23 mouse cellular contexts compared by ENCODE assay signal in the genomic region with DNA sequence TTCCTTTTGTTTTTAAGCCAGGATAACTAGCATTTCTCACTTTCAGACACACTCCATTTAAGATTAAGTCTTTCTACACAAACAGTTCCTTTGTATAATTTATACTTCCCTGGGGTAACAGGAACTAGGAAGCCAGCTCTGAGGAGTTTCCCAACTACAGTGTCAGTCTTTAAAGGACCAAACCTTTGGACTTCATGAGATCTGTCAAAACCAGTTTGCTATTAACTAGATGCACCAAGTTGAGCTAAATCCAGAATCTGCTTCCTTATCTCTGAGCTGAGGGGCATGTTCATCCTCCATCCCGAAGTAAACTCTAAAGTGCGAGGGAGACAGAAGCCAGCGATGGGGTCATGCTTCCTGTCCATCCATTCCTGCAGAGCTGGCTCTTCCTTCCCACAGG. TPM values are rescaled to one million over a fixed set of nuclear protein-coding genes. Genes with fewer than 3 reads are reported as not detected.
DNase-seq lines count a peak whose midpoint lies in the region; ATAC-seq and TF ChIP-seq lines count a peak whose summit lies in the region.
"Had no signal": no experiment of that assay in that cellular context is flagged by ENCODE, and none has a peak within 500 bp of the region (broad histone marks: within the 10 kb centered on the region; RNA-seq: fewer than 3 reads in every experiment).

No protein-coding gene starts in this region.

- H3K27me3 ChIP-seq in intestine, embryonic 15.5 days (replicated peaks) = no peaks in the 10 kb centered on the region
- H3K27me3 ChIP-seq in intestine, postnatal 0 days (replicated peaks; ENCODE audit: control insufficient read depth, insufficient read depth, low read length) = no peaks in the 10 kb centered on the region
- H3K27me3 ChIP-seq in liver, embryonic 15.5 days = no peaks in the 10 kb centered on the region
- H3K27me3 ChIP-seq: heart, embryonic 13.5 days had no signal

- no peak overlapping the region for H3K9ac ChIP-seq in intestine, embryonic 15.5 days
- no peak overlapping the region for H3K9ac ChIP-seq in intestine, postnatal 0 days (ENCODE audit: low read depth, low read length)
- H3K9ac ChIP-seq in liver, embryonic 15.5 days = no peak overlapping the region
- H3K9ac ChIP-seq: forebrain, embryonic 13.5 days; heart, embryonic 13.5 days had no signal

- H3K36me3 ChIP-seq in intestine, embryonic 15.5 days = 0 out of 2 replicates have a peak, but pooled peaks cover 4% of the 10 kb centered on the region
- peaks cover 9% of the 10 kb centered on the region for H3K36me3 ChIP-seq in intestine, postnatal 0 days (ENCODE audit: control insufficient read depth, insufficient read depth)
- H3K36me3 ChIP-seq in liver, embryonic 15.5 days (replicated peaks) = no peaks in the 10 kb centered on the region

- 0 out of 2 replicates have a peak, but pooled peaks cover 2% of the 10 kb centered on the region for H3K4me1 ChIP-seq in intestine, embryonic 15.5 days (replicated peaks)
- H3K4me1 ChIP-seq in intestine, postnatal 0 days (replicated peaks; ENCODE audit: control insufficient read depth, insufficient read depth, low read length) = no peaks in the 10 kb centered on the region
- no peaks in the 10 kb centered on the region for H3K4me1 ChIP-seq in liver, embryonic 15.5 days (replicated peaks)

- peak; percentile 59 for DNase-seq in kidney, adult 9 months
- no peak for DNase-seq in kidney, adult 18-20 months
- no peak for DNase-seq in liver
- DNase-seq in cerebellum, postnatal 10 days = no peak
- DNase-seq: adrenal gland, adult 8-10 months; adrenal gland, postnatal 25 days; cerebellum, adult 11-12 months; cerebellum, adult 8-10 months; cerebellum, postnatal 14 days; gastrocnemius, postnatal 10 days; gastrocnemius, postnatal 36 days; heart, adult 2 months; heart, postnatal 14 days; heart, postnatal 4 days had no signal

- no peak overlapping the region for H3K27ac ChIP-seq in intestine, embryonic 15.5 days
- no peak overlapping the region for H3K27ac ChIP-seq in intestine, postnatal 0 days (ENCODE audit: low read depth, low read length)
- no peak overlapping the region for H3K27ac ChIP-seq in liver, embryonic 15.5 days (replicated peaks)
- H3K27ac ChIP-seq: forebrain, embryonic 10.5 days; forebrain, embryonic 13.5 days; heart, adult 2 months; heart, embryonic 10.5 days; heart, embryonic 13.5 days had no signal

- no peak overlapping the region for H3K4me2 ChIP-seq in intestine, embryonic 15.5 days (replicated peaks)
- H3K4me2 ChIP-seq in intestine, postnatal 0 days (replicated peaks; ENCODE audit: low read depth) = no peak overlapping the region
- H3K4me2 ChIP-seq in liver, embryonic 15.5 days = no peak overlapping the region
- H3K4me2 ChIP-seq: forebrain, embryonic 13.5 days; heart, embryonic 13.5 days had no signal

- ATAC-seq in intestine, embryonic 15.5 days = peak; percentile 36; the same call in 1 of the 2 replicates
- no peak for ATAC-seq in intestine, postnatal 0 days
- 0 out of 2 replicates have a peak, but pooled peaks have one; percentile 31 for ATAC-seq in liver, embryonic 15.5 days (ENCODE audit: insufficient read depth)
- ATAC-seq: activated CD4-positive, CD25-positive, alpha-beta regulatory T cell, adult 4 months; forebrain, embryonic 13.5 days; forebrain, embryonic 16.5 days had no signal

- TF ChIP-seq CTCF in intestine, postnatal 0 days (IDR thresholded peaks at IDR 0.05; ENCODE audit: low read depth) = no peak

- 60% methylated on average over 3 of the region's 3 CpGs for WGBS in intestine, embryonic 15.5 days
- WGBS in intestine, postnatal 0 days = 45% methylated on average over 3 of the region's 3 CpGs
- WGBS in liver, embryonic 15.5 days (ENCODE audit: insufficient replicate concordance) = 50% methylated on average over 3 of the region's 3 CpGs

- H3K4me3 ChIP-seq in intestine, embryonic 15.5 days (replicated peaks) = no peak overlapping the region
- H3K4me3 ChIP-seq in intestine, postnatal 0 days (ENCODE audit: low read depth, low read length) = no peak overlapping the region
- no peak overlapping the region for H3K4me3 ChIP-seq in liver, embryonic 15.5 days (replicated peaks)
- H3K4me3 ChIP-seq: forebrain, embryonic 10.5 days; forebrain, embryonic 13.5 days; heart, adult 2 months; heart, embryonic 10.5 days; heart, embryonic 13.5 days had no signal

- H3K9me3 ChIP-seq in intestine, embryonic 15.5 days = no peaks in the 10 kb centered on the region
- H3K9me3 ChIP-seq in intestine, postnatal 0 days (ENCODE audit: control insufficient read depth) = no peaks in the 10 kb centered on the region
- no peaks in the 10 kb centered on the region for H3K9me3 ChIP-seq in liver, embryonic 15.5 days (replicated peaks)
- H3K9me3 ChIP-seq: forebrain, embryonic 10.5 days; forebrain, embryonic 13.5 days; heart, embryonic 10.5 days; heart, embryonic 13.5 days had no signal

RNA-seq across cellular contexts. Expression of a gene that starts 32.5 kb away (rescaled TPM):
- polyA plus RNA-seq in intestine, embryonic 15.5 days (2015; fragmentation: Nextera tagmentation; extraction: Ambion mirVana) = 13.1 and 16.3 TPM in 2 replicates
- polyA plus RNA-seq in intestine, postnatal 0 days (2015; fragmentation: Nextera tagmentation; extraction: Ambion mirVana) = 5.5 and 5.6 TPM in 2 replicates
- 0.99 and 1.5 TPM in 2 replicates for polyA plus RNA-seq in liver, embryonic 15.5 days (2015; fragmentation: Nextera tagmentation; extraction: Ambion mirVana)
